Mouse (Mus musculus): ENCODE measurements around the gene Spata5. TPM values are rescaled to one million over a fixed set of nuclear protein-coding genes. Genes with fewer than 3 reads are reported as not detected.
"Not testable (repeated sequence)": the region's sequence is repeated elsewhere in the genome, so short reads cannot be mapped to it uniquely, and the experiment has no call there.

The Spata5 gene
- polyA plus RNA-seq, 1 experiment from 2014 or later = 17.8 TPM

- peak; percentile 75 for ATAC-seq (ENCODE audit: insufficient read depth)
- Histone ChIP-seq H3K36me3 (replicated peaks) (0 out of 2 replicates have a peak, but pooled peaks cover 7% of the 10 kb centered on the region), H3K27me3 (no peaks in the 10 kb centered on the region), H3K27ac (replicated peaks) (peak overlapping the region; percentile 71), H3K9ac (peak overlapping the region; percentile 5; the same call in 1 of the 2 replicates), H3K4me1 (replicated peaks) (peaks cover 43% of the 10 kb centered on the region), H3K4me2 (peak overlapping the region; percentile 25; the same call in 1 of the 2 replicates), H3K9me3 (replicated peaks) (no peaks in the 10 kb centered on the region), H3K4me3 (replicated peaks) (no peak overlapping the region)
- WGBS (ENCODE audit: insufficient replicate concordance) = 59% methylated on average over 6 of the region's 6 CpGs
These were observed 157.1 kb downstream of the Spata5 start for GRCm38 (mm10) chr3:37576840-37577239.

- Histone ChIP-seq H3K9ac (no peak overlapping the region), H3K4me1 (replicated peaks) (peaks cover 35% of the 10 kb centered on the region), H3K9me3 (replicated peaks) (no peaks in the 10 kb centered on the region), H3K4me3 (replicated peaks) (no peak overlapping the region), H3K4me2 (no peak overlapping the region), H3K36me3 (replicated peaks) (0 out of 2 replicates have a peak, but pooled peaks cover 7% of the 10 kb centered on the region), H3K27me3 (no peaks in the 10 kb centered on the region), H3K27ac (replicated peaks) (peak overlapping the region; percentile 71; the same call in 1 of the 2 replicates)
- ATAC-seq (ENCODE audit: insufficient read depth) = no peak
- WGBS (ENCODE audit: insufficient replicate concordance) = 83% methylated on average over 3 of the region's 3 CpGs
These were observed 158.0 kb downstream of the Spata5 start for GRCm38 (mm10) chr3:37577706-37578105.

- ATAC-seq (ENCODE audit: insufficient read depth) = no peak
- Histone ChIP-seq H3K9me3 (replicated peaks) (no peaks in the 10 kb centered on the region), H3K4me2 (no peak overlapping the region), H3K4me3 (replicated peaks) (no peak overlapping the region), H3K4me1 (replicated peaks) (peaks cover 11% of the 10 kb centered on the region), H3K9ac (no peak overlapping the region), H3K27me3 (peaks cover 20% of the 10 kb centered on the region), H3K36me3 (replicated peaks) (0 out of 2 replicates have a peak, but pooled peaks cover 3% of the 10 kb centered on the region), H3K27ac (replicated peaks) (no peak overlapping the region)
- 61% methylated on average over 5 of the region's 5 CpGs for WGBS (ENCODE audit: insufficient replicate concordance)
These were observed 164.9 kb downstream of the Spata5 start for GRCm38 (mm10) chr3:37584576-37584975.

GRCm38 (mm10) chr3:37585967-37586730, 166.5 kb downstream of the Spata5 start:
- Histone ChIP-seq H3K27me3 (peaks cover 20% of the 10 kb centered on the region), H3K36me3 (replicated peaks) (no peaks in the 10 kb centered on the region), H3K4me2 (peak overlapping the region; percentile 39), H3K4me1 (replicated peaks) (peaks cover 11% of the 10 kb centered on the region), H3K9me3 (replicated peaks) (no peaks in the 10 kb centered on the region), H3K4me3 (replicated peaks) (no peak overlapping the region), H3K27ac (replicated peaks) (no peak overlapping the region), H3K9ac (no peak overlapping the region)
- no peak for ATAC-seq (ENCODE audit: insufficient read depth)
- 40% methylated on average over 15 of the region's 15 CpGs for WGBS (ENCODE audit: insufficient replicate concordance)

GRCm38 (mm10) chr3:37586731-37587578, 167.3 kb downstream of the Spata5 start:
- H3K27me3 ChIP-seq = peaks cover 20% of the 10 kb centered on the region
- no peak overlapping the region for H3K4me3 ChIP-seq (replicated peaks)
- no peaks in the 10 kb centered on the region for H3K36me3 ChIP-seq (replicated peaks)
- H3K4me2 ChIP-seq = peak overlapping the region; percentile 39
- no peak overlapping the region; the same call in 1 of the 2 replicates for H3K27ac ChIP-seq (replicated peaks)
- 38% methylated on average over 16 of the region's 16 CpGs for WGBS (ENCODE audit: insufficient replicate concordance)
- peaks cover 11% of the 10 kb centered on the region for H3K4me1 ChIP-seq (replicated peaks)
- no peaks in the 10 kb centered on the region for H3K9me3 ChIP-seq (replicated peaks)
- ATAC-seq (ENCODE audit: insufficient read depth) = no peak
- H3K9ac ChIP-seq = no peak overlapping the region

- ATAC-seq (ENCODE audit: insufficient read depth) = no peak
- 60% methylated on average over 10 of the region's 10 CpGs for WGBS (ENCODE audit: insufficient replicate concordance)
- peaks cover 12% of the 10 kb centered on the region for H3K4me1 ChIP-seq (replicated peaks)
- H3K36me3 ChIP-seq (replicated peaks) = no peaks in the 10 kb centered on the region
- no peaks in the 10 kb centered on the region; the same call in 1 of the 2 replicates for H3K27me3 ChIP-seq
- no peak overlapping the region for H3K9ac ChIP-seq
- no peaks in the 10 kb centered on the region for H3K9me3 ChIP-seq (replicated peaks)
- no peak overlapping the region for H3K27ac ChIP-seq (replicated peaks)
- H3K4me3 ChIP-seq (replicated peaks) = no peak overlapping the region
- no peak overlapping the region for H3K4me2 ChIP-seq
These were observed 176.0 kb downstream of the Spata5 start for GRCm38 (mm10) chr3:37595721-37596120.

- Histone ChIP-seq H3K27ac (replicated peaks) (no peak overlapping the region), H3K9ac (no peak overlapping the region), H3K4me3 (replicated peaks) (no peak overlapping the region), H3K27me3 (no peaks in the 10 kb centered on the region; the same call in 1 of the 2 replicates), H3K9me3 (replicated peaks) (no peaks in the 10 kb centered on the region), H3K4me1 (replicated peaks) (peaks cover 12% of the 10 kb centered on the region), H3K4me2 (no peak overlapping the region), H3K36me3 (replicated peaks) (no peaks in the 10 kb centered on the region)
- 60% methylated on average over 6 of the region's 6 CpGs for WGBS (ENCODE audit: insufficient replicate concordance)
- ATAC-seq (ENCODE audit: insufficient read depth) = no peak
These were observed 176.8 kb downstream of the Spata5 start for GRCm38 (mm10) chr3:37596519-37596918.

GRCm38 (mm10) chr3:37597200-37597599, 177.5 kb downstream of the Spata5 start:
- Histone ChIP-seq H3K27ac (replicated peaks) (no peak overlapping the region), H3K4me2 (no peak overlapping the region), H3K36me3 (replicated peaks) (no peaks in the 10 kb centered on the region), H3K9ac (no peak overlapping the region), H3K4me3 (replicated peaks) (no peak overlapping the region), H3K27me3 (no peaks in the 10 kb centered on the region; the same call in 1 of the 2 replicates), H3K4me1 (replicated peaks) (peaks cover 12% of the 10 kb centered on the region), H3K9me3 (replicated peaks) (no peaks in the 10 kb centered on the region)
- peak; percentile 62; the same call in 1 of the 2 replicates for ATAC-seq (ENCODE audit: insufficient read depth)
- 53% methylated on average over 5 of the region's 5 CpGs for WGBS (ENCODE audit: insufficient replicate concordance)

- H3K4me1 ChIP-seq (replicated peaks) = peaks cover 25% of the 10 kb centered on the region
- H3K4me3 ChIP-seq (replicated peaks); H3K4me2 ChIP-seq; H3K9me3 ChIP-seq (replicated peaks); ATAC-seq (ENCODE audit: insufficient read depth); H3K27me3 ChIP-seq; H3K27ac ChIP-seq (replicated peaks); H3K9ac ChIP-seq; H3K36me3 ChIP-seq (replicated peaks): not testable (repeated sequence)
- 76% methylated on average over 14 of the region's 14 CpGs for WGBS (ENCODE audit: insufficient replicate concordance)
These were observed 179.9 kb downstream of the Spata5 start for GRCm38 (mm10) chr3:37599641-37600040.

GRCm38 (mm10) chr3:37602356-37602755, 182.7 kb downstream of the Spata5 start:
- ATAC-seq (ENCODE audit: insufficient read depth) = no peak
- Histone ChIP-seq H3K4me3 (replicated peaks) (no peak overlapping the region), H3K27ac (replicated peaks) (no peak overlapping the region), H3K9ac (no peak overlapping the region), H3K27me3 (no peaks in the 10 kb centered on the region), H3K4me1 (replicated peaks) (peaks cover 13% of the 10 kb centered on the region), H3K36me3 (replicated peaks) (no peaks in the 10 kb centered on the region), H3K9me3 (replicated peaks) (no peaks in the 10 kb centered on the region), H3K4me2 (no peak overlapping the region)
- 94% methylated on average over 9 of the region's 9 CpGs for WGBS (ENCODE audit: insufficient replicate concordance)

- Histone ChIP-seq H3K27ac (replicated peaks) (no peak overlapping the region), H3K9ac (no peak overlapping the region), H3K36me3 (replicated peaks) (no peaks in the 10 kb centered on the region), H3K27me3 (no peaks in the 10 kb centered on the region), H3K4me2 (no peak overlapping the region), H3K9me3 (replicated peaks) (no peaks in the 10 kb centered on the region), H3K4me1 (replicated peaks) (peaks cover 13% of the 10 kb centered on the region), H3K4me3 (replicated peaks) (no peak overlapping the region)
- ATAC-seq (ENCODE audit: insufficient read depth) = peak; percentile 56
- 64% methylated on average over 7 of the region's 7 CpGs for WGBS (ENCODE audit: insufficient replicate concordance)
These were observed 183.2 kb downstream of the Spata5 start for GRCm38 (mm10) chr3:37602890-37603289.
